Mouse (Mus musculus): Measurements from ENCODE around the gene Gfod2. TPM values are rescaled to one million over a fixed set of nuclear protein-coding genes. Genes with fewer than 3 reads are reported as not detected.

Gene Gfod2
- 1 to 10 TPM; 4.2 to 4.8 TPM for total RNA-seq (2021)

GRCm38 (mm10) chr8:105758277-105759108 is at the start of gene Gfod2:
Gene Gfod2, minus strand, starts transcription at chr8:105758664.
- DNase-seq (ENCODE audit: low spot score) = peak; percentile 95
- intact Hi-C loops (cut with DNase I) = loop anchor here (5.0 kb wide), 2 partner anchors 46 to 69 kb away; partner anchors contain the start of genes Ranbp10 and Tsnaxip1

- DNase-seq (ENCODE audit: low spot score) = no peak
- intact Hi-C loops (cut with DNase I) = no loop called here
These were observed 49.3 kb upstream of the Gfod2 start for GRCm38 (mm10) chr8:105807766-105808165.

GRCm38 (mm10) chr8:105805964-105806363 is 47.5 kb upstream of the Gfod2 start:
- intact Hi-C loops (cut with DNase I) = no loop called here
- no peak for DNase-seq (ENCODE audit: low spot score)

GRCm38 (mm10) chr8:105805346-105805745 is 46.9 kb upstream of the Gfod2 start:
- no peak for DNase-seq (ENCODE audit: low spot score)
- intact Hi-C loops (cut with DNase I) = no loop called here

- no peak for DNase-seq (ENCODE audit: low spot score)
- intact Hi-C loops (cut with DNase I) = no loop called here
These were observed 46.3 kb upstream of the Gfod2 start for GRCm38 (mm10) chr8:105804797-105805196.

- no peak for DNase-seq (ENCODE audit: low spot score)
- intact Hi-C loops (cut with DNase I) = no loop called here
These were observed 42.9 kb upstream of the Gfod2 start for GRCm38 (mm10) chr8:105801153-105801904.

- DNase-seq (ENCODE audit: low spot score) = peak; percentile 69
- intact Hi-C loops (cut with DNase I) = no loop called here
These were observed 40.8 kb upstream of the Gfod2 start for GRCm38 (mm10) chr8:105799091-105799812.

GRCm38 (mm10) chr8:105798408-105798807 is 39.9 kb upstream of the Gfod2 start:
- DNase-seq (ENCODE audit: low spot score) = no peak
- intact Hi-C loops (cut with DNase I) = no loop called here

GRCm38 (mm10) chr8:105795785-105796184 is 37.3 kb upstream of the Gfod2 start:
- intact Hi-C loops (cut with DNase I) = no loop called here
- no peak for DNase-seq (ENCODE audit: low spot score)

- intact Hi-C loops (cut with DNase I) = no loop called here
- no peak for DNase-seq (ENCODE audit: low spot score)
These were observed 35.6 kb upstream of the Gfod2 start for GRCm38 (mm10) chr8:105794009-105794598.

GRCm38 (mm10) chr8:105793331-105793730 is 34.9 kb upstream of the Gfod2 start:
- no peak for DNase-seq (ENCODE audit: low spot score)
- intact Hi-C loops (cut with DNase I) = no loop called here

GRCm38 (mm10) chr8:105789626-105790025 is 31.2 kb upstream of the Gfod2 start:
- intact Hi-C loops (cut with DNase I) = no loop called here
- no peak for DNase-seq (ENCODE audit: low spot score)

- intact Hi-C loops (cut with DNase I) = loop anchor here (1.0 kb wide), 1 partner anchor 75 kb away; no protein-coding TSS in a partner anchor
These were observed 30.5 kb upstream of the Gfod2 start for GRCm38 (mm10) chr8:105788927-105789326.

GRCm38 (mm10) chr8:105788241-105788640 is 29.8 kb upstream of the Gfod2 start:
- intact Hi-C loops (cut with DNase I) = loop anchor here (1.0 kb wide), 1 partner anchor 74 kb away; no protein-coding TSS in a partner anchor
- no peak for DNase-seq (ENCODE audit: low spot score)

More at GRCm38 (mm10) chr8:105788927-105789326, 30.5 kb upstream of the Gfod2 start:
- no peak for DNase-seq (ENCODE audit: low spot score)

GRCm38 (mm10) chr8:105780298-105780697 is 21.8 kb upstream of the Gfod2 start:
- no peak for DNase-seq (ENCODE audit: low spot score)
- intact Hi-C loops (cut with DNase I) = no loop called here

- intact Hi-C loops (cut with DNase I) = no loop called here
- DNase-seq (ENCODE audit: low spot score) = no peak
These were observed 19.4 kb upstream of the Gfod2 start for GRCm38 (mm10) chr8:105777833-105778232.

- DNase-seq (ENCODE audit: low spot score) = no peak
- intact Hi-C loops (cut with DNase I) = loop anchor here (5.0 kb wide), 1 partner anchor 47 kb away; no protein-coding TSS in a partner anchor
These were observed 16.0 kb upstream of the Gfod2 start for GRCm38 (mm10) chr8:105774498-105774897.

- intact Hi-C loops (cut with DNase I) = loop anchor here (5.0 kb wide), 1 partner anchor 46 kb away; no protein-coding TSS in a partner anchor
- DNase-seq (ENCODE audit: low spot score) = no peak
These were observed 15.0 kb upstream of the Gfod2 start for GRCm38 (mm10) chr8:105773441-105773861.

- intact Hi-C loops (cut with DNase I) = loop anchor here (5.0 kb wide), 1 partner anchor 44 kb away; no protein-coding TSS in a partner anchor
- no peak for DNase-seq (ENCODE audit: low spot score)
These were observed 13.1 kb upstream of the Gfod2 start for GRCm38 (mm10) chr8:105771398-105772175.
